Comparison of ENCODE assay signal across 25 mouse cellular contexts in the genomic region with DNA sequence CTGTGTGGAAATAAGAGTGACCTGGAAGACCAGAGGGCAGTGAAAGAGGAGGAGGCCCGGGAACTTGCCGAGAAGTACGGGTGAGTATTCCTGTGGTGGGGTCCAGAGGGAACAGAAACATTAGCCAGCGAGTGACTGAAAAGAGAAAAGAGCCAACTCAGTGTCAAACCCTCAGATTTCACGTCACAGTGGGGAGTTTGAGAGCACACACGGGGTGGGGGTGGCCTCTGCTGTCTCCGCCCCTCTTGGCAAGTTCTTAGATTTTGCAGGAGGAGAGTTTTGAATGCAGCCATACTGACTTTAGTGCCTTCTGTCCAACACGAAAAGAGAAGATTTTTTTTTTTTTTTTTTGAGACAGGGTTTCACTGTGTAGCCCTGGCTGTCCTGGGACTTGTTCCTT. TPM values are rescaled to one million over a fixed set of nuclear protein-coding genes. Genes with fewer than 3 reads are reported as not detected.
DNase-seq lines count a peak whose midpoint lies in the region; ATAC-seq and TF ChIP-seq lines count a peak whose summit lies in the region.
"Had no signal": no experiment of that assay in that cellular context is flagged by ENCODE, and none has a peak within 500 bp of the region (broad histone marks: within the 10 kb centered on the region; RNA-seq: fewer than 3 reads in every experiment).

No protein-coding gene starts in this region.

- ATAC-seq in stomach, embryonic 16.5 days (ENCODE audit: insufficient read depth, low FRiP score) = no peak
- ATAC-seq: hindbrain, postnatal 0 days had no signal

- peaks cover 6% of the 10 kb centered on the region for H3K4me1 ChIP-seq in lung, adult 2 months (ENCODE audit: control insufficient read depth, insufficient read depth, low read length)
- peaks cover 16% of the 10 kb centered on the region for H3K4me1 ChIP-seq in bone marrow, adult 2 months (ENCODE audit: control insufficient read depth, insufficient read depth, low read length)
- H3K4me1 ChIP-seq in stomach, embryonic 16.5 days (ENCODE audit: control insufficient read depth, insufficient read depth, low read length) = peaks cover 7% of the 10 kb centered on the region; the same call in 1 of the 2 replicates
- H3K4me1 ChIP-seq: forebrain, embryonic 10.5 days had no signal

- H3K27me3 ChIP-seq in stomach, embryonic 16.5 days (ENCODE audit: control insufficient read depth, insufficient read depth, low read length) = no peaks in the 10 kb centered on the region
- H3K27me3 ChIP-seq: heart, embryonic 12.5 days had no signal

- no peak overlapping the region for H3K4me2 ChIP-seq in stomach, embryonic 16.5 days (ENCODE audit: low read depth, low read length)
- H3K4me2 ChIP-seq: heart, embryonic 12.5 days had no signal

- TF ChIP-seq CTCF in lung, adult 2 months (IDR thresholded peaks at IDR 0.05; ENCODE audit: insufficient read depth, low read length) = no peak
- no peak for TF ChIP-seq CTCF in bone marrow, adult 2 months (IDR thresholded peaks at IDR 0.05; ENCODE audit: control insufficient read depth, insufficient read depth, low read length)

- H3K27ac ChIP-seq in bone marrow, adult 2 months (ENCODE audit: control insufficient read depth, insufficient read depth, low read depth, low read length, poor library complexity) = peak overlapping the region; percentile 87
- H3K27ac ChIP-seq in stomach, embryonic 16.5 days (ENCODE audit: low read length) = 0 out of 2 replicates have a peak overlapping the region, but pooled peaks have one; percentile 29
- H3K27ac ChIP-seq: forebrain, embryonic 10.5 days; hindbrain, postnatal 0 days; layer of hippocampus, adult 2 months; left cerebral cortex, adult 2 months; macrophage had no signal

- H3K36me3 ChIP-seq in stomach, embryonic 16.5 days (ENCODE audit: control insufficient read depth, insufficient read depth, low read length) = no peaks in the 10 kb centered on the region
- H3K36me3 ChIP-seq: forebrain, embryonic 10.5 days; heart, embryonic 12.5 days had no signal

- no peak for TF ChIP-seq POLR2A in lung, adult 2 months (IDR thresholded peaks at IDR 0.05; ENCODE audit: borderline replicate concordance, extremely low read depth, low read depth, low read length)
- TF ChIP-seq POLR2A in bone marrow, adult 2 months (IDR thresholded peaks at IDR 0.05; ENCODE audit: borderline replicate concordance, control insufficient read depth, low read depth, low read length) = no peak

- no peak overlapping the region for H3K4me3 ChIP-seq in lung, adult 2 months (replicated peaks; ENCODE audit: extremely low read depth, low read depth, low read length)
- no peak overlapping the region for H3K4me3 ChIP-seq in bone marrow, adult 2 months (replicated peaks; ENCODE audit: control insufficient read depth, low read depth, low read length)
- H3K4me3 ChIP-seq in stomach, embryonic 16.5 days (replicated peaks; ENCODE audit: low read length) = no peak overlapping the region
- H3K4me3 ChIP-seq: forebrain, embryonic 10.5 days; heart, embryonic 12.5 days; layer of hippocampus, adult 2 months; left cerebral cortex, adult 2 months had no signal

- WGBS in lung, adult 2 months = 49% methylated on average over 8 of the region's 8 CpGs
- WGBS in bone marrow, adult 2 months = 37% methylated on average over 8 of the region's 8 CpGs
- 50% methylated on average over 8 of the region's 8 CpGs for WGBS in stomach, embryonic 16.5 days

- DNase-seq in lung, adult 18-20 months = peak; percentile 31 to 36
- no peak for DNase-seq in lung, adult 2 months
- peak; percentile 73 for DNase-seq in induced T-regulatory cell, adult 2 months (ENCODE audit: low read depth)
- DNase-seq in frontal cortex, postnatal 14 days (ENCODE audit: low spot score in 2 of 2) = no peak
- DNase-seq in layer of hippocampus, adult 9-11 months = no peak
- DNase-seq: adrenal gland, postnatal 36 days; gastrocnemius, postnatal 36 days; heart, postnatal 36 days; kidney, adult 8-10 months; retina, postnatal 1 day had no signal

- H3K9me3 ChIP-seq in stomach, embryonic 16.5 days (replicated peaks; ENCODE audit: control insufficient read depth, low read length) = no peaks in the 10 kb centered on the region
- H3K9me3 ChIP-seq: forebrain, embryonic 10.5 days; heart, embryonic 12.5 days had no signal

- H3K9ac ChIP-seq in stomach, embryonic 16.5 days (ENCODE audit: low read length) = no peak overlapping the region
- H3K9ac ChIP-seq: heart, embryonic 12.5 days had no signal

RNA-seq across cellular contexts. Expression of a gene that starts 14.5 kb away (rescaled TPM):
- 0.25 and 0.31 TPM in 2 replicates for polyA plus RNA-seq in lung, adult 2 months (2012; rRNA removed)
- polyA plus RNA-seq in bone marrow, adult 2 months (2011; ENCODE audit: insufficient read depth, insufficient read length, low replicate concordance, missing spikeins) = 5.6 TPM in 1 of 2 replicates, not detected in the other
- polyA plus RNA-seq in stomach, embryonic 16.5 days (2015; fragmentation: Nextera tagmentation; extraction: Ambion mirVana) = 0.10 and 0.40 TPM in 2 replicates
- polyA plus RNA-seq: forebrain, embryonic 10.5 days; heart, embryonic 12.5 days; limb, embryonic 11.5 days; macrophage had no signal

RNA-seq across cellular contexts. Expression of a gene that starts 15.1 kb away (rescaled TPM):
- polyA plus RNA-seq in lung, adult 2 months (2012; rRNA removed) = not detected in 2 replicates
- not detected in 2 replicates for polyA plus RNA-seq in bone marrow, adult 2 months (2011; ENCODE audit: insufficient read depth, insufficient read length, low replicate concordance, missing spikeins)
- not detected in 2 replicates for polyA plus RNA-seq in stomach, embryonic 16.5 days (2015; fragmentation: Nextera tagmentation; extraction: Ambion mirVana)
- polyA plus RNA-seq: cortical plate, adult 2 months; embryonic facial prominence, embryonic 14.5 days; forebrain, embryonic 10.5 days; frontal cortex, adult 2 months; heart, embryonic 12.5 days; hindbrain, postnatal 0 days; limb, embryonic 11.5 days; macrophage; neural tube, embryonic 14.5 days; small intestine, adult 2 months; stomach, embryonic 14.5 days had no signal

RNA-seq across cellular contexts. Expression of a gene that starts 26.1 kb away (rescaled TPM):
- polyA plus RNA-seq in lung, adult 2 months (2012; rRNA removed) = 9.3 and 18.8 TPM in 2 replicates
- 37.2 and 47.4 TPM in 2 replicates for polyA plus RNA-seq in bone marrow, adult 2 months (2011; ENCODE audit: insufficient read depth, insufficient read length, low replicate concordance, missing spikeins)
- polyA plus RNA-seq in stomach, embryonic 16.5 days (2015; fragmentation: Nextera tagmentation; extraction: Ambion mirVana) = 85.1 and 90.5 TPM in 2 replicates

RNA-seq across cellular contexts. Expression of a gene that starts 42.5 kb away (rescaled TPM):
- polyA plus RNA-seq in lung, adult 2 months (2012; rRNA removed) = 16.7 and 29.8 TPM in 2 replicates
- polyA plus RNA-seq in bone marrow, adult 2 months (2011; ENCODE audit: insufficient read depth, insufficient read length, low replicate concordance, missing spikeins) = 14.0 and 33.6 TPM in 2 replicates
- polyA plus RNA-seq in stomach, embryonic 16.5 days (2015; fragmentation: Nextera tagmentation; extraction: Ambion mirVana) = 23.3 and 27.7 TPM in 2 replicates

RNA-seq across cellular contexts. Expression of a gene that starts 46.9 kb away (rescaled TPM):
- 8.4 and 12.1 TPM in 2 replicates for polyA plus RNA-seq in lung, adult 2 months (2012; rRNA removed)
- 2.3 and 4.3 TPM in 2 replicates for polyA plus RNA-seq in bone marrow, adult 2 months (2011; ENCODE audit: insufficient read depth, insufficient read length, low replicate concordance, missing spikeins)
- 15.6 and 18.7 TPM in 2 replicates for polyA plus RNA-seq in stomach, embryonic 16.5 days (2015; fragmentation: Nextera tagmentation; extraction: Ambion mirVana)

Comparison
In these comparisons a context has a peak if more than half of its experiments do, and no peak if none do; other contexts are left out.
1. DNase-seq: peak in lung, adult 18-20 months (2 of 2) and induced T-regulatory cell, adult 2 months (single experiment); none in lung, adult 2 months (single experiment), frontal cortex, postnatal 14 days (0 of 2) and layer of hippocampus, adult 9-11 months (single experiment).